Mouse (Mus musculus) embryonic facial prominence, embryonic 15.5 days (tissue): Measurements from ENCODE around the gene Espl1. TPM values are rescaled to one million over a fixed set of nuclear protein-coding genes. Genes with fewer than 3 reads are reported as not detected.
A peak's percentile ranks its signal among the peaks of the same experiment; 100 is the strongest.

Experiments
- ATAC-seq: fragments of 200-750 bp; cut with Nextera tagmentation; 2 replicates; pipeline ENCODE4 v1.8.0; 2017; ENCODE audit warnings: low read depth, moderate TSS enrichment; ENCODE audit not compliant: insufficient number of reproducible peaks, low FRiP score, low TSS enrichment
- H3K27ac ChIP-seq: fragments of 300-500 bp; sonication (generic); replicated peaks from 2 replicates; pipeline ENCODE4 v1.5.1; 2015; ENCODE audit warnings: mild to moderate bottlenecking, inconsistent platforms
- H3K27me3 ChIP-seq: fragments of 300-500 bp; sonication (generic); 2 replicates; pipeline ENCODE4 v1.6.1; 2015; ENCODE audit warnings: inconsistent platforms
- H3K36me3 ChIP-seq: fragments of 300-500 bp; sonication (generic); 2 replicates; pipeline ENCODE4 v1.6.1; 2015; ENCODE audit warnings: mild to moderate bottlenecking, inconsistent platforms
- H3K4me1 ChIP-seq: fragments of 300-500 bp; sonication (generic); 2 replicates; pipeline ENCODE4 v1.6.1; 2015; ENCODE audit warnings: inconsistent platforms
- H3K4me2 ChIP-seq: fragments of 300-500 bp; sonication (generic); replicated peaks from 2 replicates; pipeline ENCODE4 v1.6.1; 2015; ENCODE audit warnings: mild to moderate bottlenecking, inconsistent platforms
- H3K4me3 ChIP-seq: fragments of 300-500 bp; sonication (generic); replicated peaks from 2 replicates; pipeline ENCODE4 v1.5.1; 2015; ENCODE audit warnings: mild to moderate bottlenecking, inconsistent platforms
- H3K9ac ChIP-seq: fragments of 300-500 bp; sonication (generic); 2 replicates; pipeline ENCODE4 v1.6.1; 2015; ENCODE audit warnings: inconsistent platforms
- H3K9me3 ChIP-seq: fragments of 300-500 bp; sonication (generic); replicated peaks from 2 replicates; pipeline ENCODE4 v1.6.1; 2016; ENCODE audit warnings: inconsistent platforms
- WGBS: fragments of 180-500 bp; shearing (Covaris S2); methylation state at CpG from one replicate; pipeline ENCODE4 v1.1.7; 2015; 5-methylcytosine and 5-hydroxymethylcytosine counted together
- polyA plus RNA-seq: library from polyadenylated mRNA; unstranded; fragments of >200 nt; fragmentation: Nextera tagmentation; extraction: Ambion mirVana; gene quantifications from 2 replicates; pipeline ENCODE4 v1.2.1, GENCODE M21; 2015

The Espl1 gene
- polyA plus RNA-seq, 1 experiment from 2014 or later, result 24.5 TPM

DNA sequence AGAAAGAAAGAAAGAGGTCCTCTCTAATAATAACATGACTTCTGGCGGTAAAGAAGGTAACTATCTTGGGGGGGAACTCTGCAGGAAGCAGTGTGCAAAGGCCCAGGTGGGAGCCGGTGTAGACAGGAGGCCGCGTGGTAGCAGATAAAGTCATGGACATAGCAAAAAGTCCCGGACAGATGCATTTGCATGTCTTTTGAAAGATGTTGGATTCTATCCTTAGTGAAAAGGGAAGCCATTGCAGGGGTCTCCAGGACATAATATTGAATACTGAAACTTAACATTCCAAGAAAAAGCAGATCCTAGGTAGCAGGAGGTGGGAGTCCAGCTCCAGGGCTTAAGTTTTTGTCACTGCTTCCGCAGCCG lies 17.4 kb upstream of the Espl1 start:
- peak overlapping the region; percentile 94 for H3K4me3 ChIP-seq
- peak overlapping the region; percentile 53 for H3K9ac ChIP-seq
- H3K27ac ChIP-seq, result peak overlapping the region; percentile 95
- peak overlapping the region; percentile 87 for H3K4me2 ChIP-seq
- ATAC-seq, result no peak
- no peaks in the 10 kb centered on the region for H3K27me3 ChIP-seq
- H3K36me3 ChIP-seq, result peaks cover 19% of the 10 kb centered on the region
- peaks cover 26% of the 10 kb centered on the region for H3K4me1 ChIP-seq
- no peaks in the 10 kb centered on the region for H3K9me3 ChIP-seq
- 34% methylated on average over 7 of the region's 7 CpGs for WGBS

- peak; percentile 94 for ATAC-seq
- H3K27ac ChIP-seq, result peak within 1 kb of the TSS; percentile 95
- peaks cover 19% of the 10 kb centered on the region for H3K36me3 ChIP-seq
- peak within 1 kb of the TSS; percentile 94 for H3K4me3 ChIP-seq
- H3K9me3 ChIP-seq, result no peaks in the 10 kb centered on the region
- peaks cover 26% of the 10 kb centered on the region for H3K4me1 ChIP-seq
- H3K4me2 ChIP-seq, result peak within 1 kb of the TSS; percentile 87
- H3K27me3 ChIP-seq, result no peaks in the 10 kb centered on the region
- under 1% methylated on average over 65 of the region's 65 CpGs for WGBS
- H3K9ac ChIP-seq, result peak within 1 kb of the TSS; percentile 85
These were observed 16.8 kb upstream of the Espl1 start, which contains the start of gene Mfsd5 for GRCm38 (mm10) chr15:102279092-102279782. Mfsd5 (plus strand) TSS chr15:102279454.

DNA sequence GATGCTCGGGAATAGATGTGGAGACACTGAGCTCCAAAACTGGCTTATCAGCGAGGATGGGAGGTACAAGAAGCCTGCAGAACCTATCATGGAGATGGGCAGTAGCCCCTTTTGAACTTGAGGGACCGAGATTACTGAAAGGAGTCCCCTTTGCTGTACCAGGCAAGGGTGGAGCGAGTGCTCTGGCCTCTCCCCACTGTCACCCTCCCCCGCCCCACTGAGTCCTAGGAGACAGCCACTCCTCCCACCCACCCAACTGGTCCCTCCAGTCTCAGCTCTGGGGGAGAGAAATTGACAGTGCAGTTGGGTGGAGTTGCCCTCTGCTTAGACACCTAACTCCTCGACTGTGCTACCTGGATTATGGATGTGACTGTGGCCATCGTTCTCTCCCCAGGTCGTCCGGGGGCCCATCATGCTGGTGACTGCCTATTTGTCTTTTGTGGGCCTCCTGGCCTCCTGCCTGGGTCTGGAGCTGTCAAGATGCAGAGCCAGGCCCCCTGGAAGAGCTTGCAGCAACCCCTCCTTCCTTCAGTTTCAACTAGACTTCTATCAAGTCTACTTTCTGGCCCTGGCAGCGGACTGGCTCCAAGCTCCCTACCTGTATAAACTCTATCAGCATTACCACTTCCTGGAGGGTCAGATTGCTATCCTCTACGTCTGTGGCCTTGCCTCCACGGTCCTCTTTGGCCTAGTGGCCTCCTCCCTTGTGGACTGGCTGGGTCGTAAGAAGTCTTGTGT lies 16.1 kb upstream of the Espl1 start:
- Histone ChIP-seq H3K9ac (peak overlapping the region; percentile 85), H3K4me1 (peaks cover 26% of the 10 kb centered on the region), H3K9me3 (no peaks in the 10 kb centered on the region), H3K4me2 (peak overlapping the region; percentile 87), H3K36me3 (peaks cover 22% of the 10 kb centered on the region), H3K4me3 (peak overlapping the region; percentile 94), H3K27ac (peak overlapping the region; percentile 95), H3K27me3 (no peaks in the 10 kb centered on the region)
- ATAC-seq, result peak; percentile 43
- WGBS, result 28% methylated on average over 13 of the region's 13 CpGs

- ATAC-seq, result no peak
- H3K36me3 ChIP-seq, result peaks cover 22% of the 10 kb centered on the region
- 0 out of 2 replicates have a peak overlapping the region, but pooled peaks have one; percentile 85 for H3K9ac ChIP-seq
- peaks cover 26% of the 10 kb centered on the region for H3K4me1 ChIP-seq
- WGBS, result 93% methylated on average over 19 of the region's 19 CpGs
- H3K4me2 ChIP-seq, result peak overlapping the region; percentile 87
- peak overlapping the region; percentile 95 for H3K27ac ChIP-seq
- no peaks in the 10 kb centered on the region for H3K9me3 ChIP-seq
- peak overlapping the region; percentile 94 for H3K4me3 ChIP-seq
- no peaks in the 10 kb centered on the region for H3K27me3 ChIP-seq
These were observed 15.4 kb upstream of the Espl1 start for GRCm38 (mm10) chr15:102280623-102281022.

- H3K27ac ChIP-seq, result peak overlapping the region; percentile 11; the same call in 1 of the 2 replicates
- peaks cover 26% of the 10 kb centered on the region for H3K4me1 ChIP-seq
- WGBS, result 71% methylated on average over 8 of the region's 8 CpGs
- no peak overlapping the region for H3K9ac ChIP-seq
- H3K36me3 ChIP-seq, result peaks cover 22% of the 10 kb centered on the region
- no peak for ATAC-seq
- no peak overlapping the region for H3K4me3 ChIP-seq
- H3K9me3 ChIP-seq, result no peaks in the 10 kb centered on the region
- H3K27me3 ChIP-seq, result no peaks in the 10 kb centered on the region
- no peak overlapping the region for H3K4me2 ChIP-seq
These were observed 13.4 kb upstream of the Espl1 start for GRCm38 (mm10) chr15:102282463-102283292.

GRCm38 (mm10) chr15:102283648-102284047 lies 12.4 kb upstream of the Espl1 start:
- H3K4me2 ChIP-seq, result no peak overlapping the region
- no peak overlapping the region for H3K27ac ChIP-seq
- H3K4me1 ChIP-seq, result peaks cover 24% of the 10 kb centered on the region
- H3K4me3 ChIP-seq, result no peak overlapping the region
- no peaks in the 10 kb centered on the region for H3K9me3 ChIP-seq
- no peak overlapping the region for H3K9ac ChIP-seq
- H3K36me3 ChIP-seq, result peaks cover 22% of the 10 kb centered on the region
- no peaks in the 10 kb centered on the region for H3K27me3 ChIP-seq
- whole genome bisulfite sequencing, result 78% methylated on average over 3 of the region's 3 CpGs
- ATAC-seq, result no peak

DNA sequence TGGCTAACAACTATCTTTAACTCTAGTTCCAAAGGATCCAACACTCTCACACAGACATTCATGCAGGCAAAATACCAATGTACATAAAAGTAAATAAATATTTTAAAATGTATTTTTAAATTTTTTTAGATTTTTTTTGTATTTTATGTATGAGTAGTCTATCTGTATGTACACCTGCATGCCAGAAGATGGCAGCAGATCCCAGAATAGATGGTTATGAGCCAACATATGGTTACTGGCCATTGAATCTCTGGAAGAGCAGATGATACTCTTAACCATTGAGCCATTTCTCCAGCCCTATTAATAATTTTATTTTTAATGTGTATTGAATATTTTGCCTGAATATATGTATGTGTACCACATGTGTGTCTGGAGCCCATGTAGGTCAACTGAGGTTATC lies 8.7 kb upstream of the Espl1 start:
- Histone ChIP-seq H3K4me3 (no peak overlapping the region), H3K36me3 (0 out of 2 replicates have a peak, but pooled peaks cover 3% of the 10 kb centered on the region), H3K9me3 (no peaks in the 10 kb centered on the region), H3K9ac (no peak overlapping the region), H3K4me2 (no peak overlapping the region), H3K4me1 (no peaks in the 10 kb centered on the region), H3K27me3 (no peaks in the 10 kb centered on the region), H3K27ac (no peak overlapping the region)
- ATAC-seq, result no peak

DNA sequence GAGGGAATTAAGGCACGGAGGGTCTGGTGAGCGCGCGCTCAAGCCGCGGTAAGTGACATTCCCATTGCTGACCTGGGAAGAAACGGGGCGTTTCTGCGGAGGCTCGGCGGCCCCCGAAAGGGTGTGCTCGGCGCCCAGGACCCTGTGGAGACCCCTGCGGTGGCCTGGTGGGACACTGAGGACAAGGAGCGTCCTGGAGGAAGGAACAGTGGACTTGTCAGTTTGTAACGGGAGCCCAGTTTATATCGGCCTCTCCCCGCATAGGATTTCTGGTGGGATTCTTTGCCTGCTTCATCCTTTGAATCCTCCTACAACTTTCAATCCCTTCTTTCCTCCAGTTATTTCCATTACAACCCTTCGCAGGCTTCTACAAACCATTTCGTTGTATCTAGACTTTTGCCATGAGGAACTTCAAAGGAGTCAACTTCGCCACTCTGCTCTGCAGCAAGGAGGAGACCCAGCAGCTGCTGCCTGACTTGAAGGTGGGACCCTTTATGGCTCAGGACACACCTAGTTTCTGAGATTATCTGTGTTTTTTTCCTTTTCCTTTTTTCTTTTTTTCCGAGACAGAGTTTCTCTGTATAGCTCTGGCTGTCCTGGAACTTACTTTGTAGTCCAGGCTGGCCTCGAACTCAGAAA lies 421 bp downstream of the Espl1 start:
- Histone ChIP-seq H3K9me3 (no peaks in the 10 kb centered on the region), H3K4me2 (peak overlapping the region; percentile 93), H3K9ac (peak overlapping the region; percentile 28), H3K4me3 (peak overlapping the region; percentile 82), H3K27ac (no peak overlapping the region), H3K4me1 (peaks cover 10% of the 10 kb centered on the region), H3K36me3 (peaks cover 29% of the 10 kb centered on the region), H3K27me3 (no peaks in the 10 kb centered on the region)
- WGBS, result 3% methylated on average over 24 of the region's 24 CpGs
- no peak for ATAC-seq

DNA sequence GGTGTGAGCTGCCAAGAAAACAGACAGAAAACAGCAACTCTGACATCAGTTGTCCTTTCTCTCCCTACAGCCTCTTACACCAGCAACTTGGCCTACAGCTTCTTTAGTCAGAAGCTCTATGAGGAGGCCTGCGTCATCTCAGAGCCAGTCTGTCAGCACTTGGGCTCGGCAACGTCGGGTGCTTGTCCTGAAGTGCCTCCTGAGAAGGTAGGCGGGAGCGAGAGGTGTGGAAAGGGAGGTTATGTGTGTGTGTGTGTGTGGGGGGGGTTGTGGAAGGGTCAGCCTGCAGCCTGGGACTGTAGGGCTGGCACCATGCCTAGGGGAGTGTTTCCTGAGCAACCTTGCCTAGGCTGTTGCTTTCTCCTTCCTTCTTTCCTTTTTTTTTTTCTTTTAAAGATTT lies 6.5 kb downstream of the Espl1 start:
- no peak overlapping the region for H3K27ac ChIP-seq
- H3K9me3 ChIP-seq, result no peaks in the 10 kb centered on the region
- no peak overlapping the region for H3K9ac ChIP-seq
- no peaks in the 10 kb centered on the region for H3K27me3 ChIP-seq
- H3K4me3 ChIP-seq, result no peak overlapping the region
- no peak for ATAC-seq
- 90% methylated on average over 6 of the region's 6 CpGs for WGBS
- no peaks in the 10 kb centered on the region for H3K4me1 ChIP-seq
- peaks cover 66% of the 10 kb centered on the region for H3K36me3 ChIP-seq
- no peak overlapping the region for H3K4me2 ChIP-seq

DNA sequence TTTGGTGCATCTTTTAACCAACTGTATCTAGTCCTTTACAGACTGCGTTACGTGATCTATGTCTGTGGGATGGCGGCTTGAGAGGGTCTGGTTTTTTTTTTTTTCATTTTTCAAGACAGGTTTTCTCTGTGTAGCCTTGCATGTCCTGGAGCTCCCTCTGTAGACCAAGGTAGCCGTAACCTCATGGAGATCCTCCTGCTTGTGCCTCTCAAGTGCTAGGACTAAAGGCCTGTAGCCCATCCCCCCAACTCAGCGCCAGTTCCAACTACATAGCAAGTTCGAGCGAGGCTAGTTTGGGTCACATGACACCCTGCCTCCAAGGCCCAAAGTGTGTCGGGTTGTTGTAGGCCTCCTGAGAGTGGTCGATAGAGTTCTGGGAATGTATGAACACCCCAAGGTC lies 12.7 kb downstream of the Espl1 start:
- Histone ChIP-seq H3K27ac (no peak overlapping the region), H3K4me2 (no peak overlapping the region), H3K9me3 (no peaks in the 10 kb centered on the region), H3K36me3 (peaks cover 69% of the 10 kb centered on the region), H3K9ac (no peak overlapping the region), H3K4me1 (no peaks in the 10 kb centered on the region), H3K27me3 (no peaks in the 10 kb centered on the region), H3K4me3 (no peak overlapping the region)
- no peak for ATAC-seq
- 77% methylated on average over 9 of the region's 9 CpGs for WGBS
